Mouse (Mus musculus): ENCODE results near the gene Cd47. TPM values are rescaled to one million over a fixed set of nuclear protein-coding genes. Genes with fewer than 3 reads are reported as not detected.

The Cd47 gene
- polyA plus RNA-seq, 1 experiment from 2014 or later, result 68.4 TPM

DNA sequence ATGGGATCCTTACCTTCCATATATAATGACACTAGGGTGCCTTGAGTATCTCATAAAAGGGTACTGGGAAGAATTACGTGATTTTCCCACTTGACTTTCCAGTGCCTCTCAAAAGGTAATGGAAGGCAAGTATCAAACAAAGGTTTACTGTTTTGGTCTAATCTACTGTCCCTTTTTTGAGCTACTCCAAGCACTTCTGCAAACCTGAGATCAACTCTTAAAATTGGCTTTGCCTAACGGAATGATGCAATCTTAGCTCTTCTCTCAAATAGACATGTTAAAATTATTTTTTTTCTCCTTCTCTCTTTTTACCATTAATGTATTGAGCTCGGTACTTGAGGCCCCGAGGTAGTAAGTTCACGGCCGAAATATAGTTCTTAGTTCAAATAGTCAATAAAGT lies 38.6 kb downstream of the Cd47 start:
- WGBS, result 89% methylated on average over 6 of the region's 6 CpGs
- Histone ChIP-seq H3K27ac (replicated peaks in 1 of 2; ENCODE audit: control insufficient read depth in 1 of 2, insufficient read depth in 1 of 2, low read depth in 2 of 2, low read length in 2 of 2) (no peak overlapping the region), H3K4me3 (ENCODE audit: control insufficient read depth in 1 of 2, insufficient read depth in 1 of 2, low read depth in 1 of 2, low read length in 2 of 2) (no peak overlapping the region), H3K9me3 (ENCODE audit: control insufficient read depth, low read length) (no peaks in the 10 kb centered on the region), H3K9ac (ENCODE audit: low read length) (no peak overlapping the region), H3K4me2 (ENCODE audit: low read length) (no peak overlapping the region), H3K27me3 (ENCODE audit: control insufficient read depth, insufficient read depth, low read length) (no peaks in the 10 kb centered on the region), H3K4me1 (ENCODE audit: control insufficient read depth in 2 of 2, insufficient read depth in 2 of 2, low read length in 2 of 2) (peaks cover 0 to 2% of the 10 kb centered on the region in 2 experiments; a peak in 3 of 4 replicates), H3K36me3 (ENCODE audit: control insufficient read depth, insufficient read depth, low read length) (no peaks in the 10 kb centered on the region)
- ATAC-seq (ENCODE audit: insufficient number of reproducible peaks, insufficient read depth, low FRiP score, low read depth), result no peak

DNA sequence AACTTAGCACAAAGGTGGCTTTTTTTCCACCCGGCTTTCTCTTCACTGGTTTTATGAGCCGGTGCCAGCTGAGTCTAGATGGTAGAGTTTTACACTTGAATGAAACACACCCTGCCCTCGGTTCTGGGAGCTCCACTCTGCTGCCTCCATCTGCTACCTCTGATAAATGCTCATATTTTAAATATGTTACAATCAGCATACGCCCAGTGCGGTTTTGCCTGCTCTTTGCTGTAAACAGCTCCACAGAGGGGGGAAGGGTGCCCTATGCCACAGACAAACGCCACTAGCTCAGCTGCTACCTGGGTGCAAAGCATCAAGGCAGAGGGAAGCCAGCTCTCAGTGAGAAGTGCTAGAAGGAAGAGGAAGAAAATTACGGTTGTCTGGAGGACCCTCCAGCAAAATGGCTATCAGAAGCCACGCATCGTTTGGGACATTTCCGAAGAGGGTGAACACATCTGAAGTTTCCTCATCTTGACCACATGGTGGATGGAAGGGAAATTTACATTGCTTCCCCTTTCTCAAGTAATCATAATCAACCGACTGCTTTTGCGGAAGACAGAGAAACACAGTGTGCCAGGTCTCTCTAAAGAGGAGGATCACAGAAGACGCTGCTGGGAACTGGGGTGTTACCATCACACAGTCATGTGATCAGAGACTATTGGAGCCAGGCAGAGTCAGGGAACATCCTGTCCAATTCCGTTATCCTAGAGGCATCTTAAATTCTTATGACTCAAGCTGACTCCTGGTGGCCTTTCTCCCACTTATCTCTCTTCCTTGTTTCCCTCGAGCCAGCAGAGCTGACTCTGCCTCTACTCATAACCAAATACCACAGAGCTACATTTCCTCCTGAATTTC lies 39.6 kb downstream of the Cd47 start:
- Histone ChIP-seq H3K27ac (replicated peaks in 1 of 2; ENCODE audit: control insufficient read depth in 1 of 2, insufficient read depth in 1 of 2, low read depth in 2 of 2, low read length in 2 of 2) (no peak overlapping the region), H3K4me3 (ENCODE audit: control insufficient read depth in 1 of 2, insufficient read depth in 1 of 2, low read depth in 1 of 2, low read length in 2 of 2) (no peak overlapping the region), H3K27me3 (ENCODE audit: control insufficient read depth, insufficient read depth, low read length) (no peaks in the 10 kb centered on the region), H3K36me3 (ENCODE audit: control insufficient read depth, insufficient read depth, low read length) (no peaks in the 10 kb centered on the region), H3K9ac (ENCODE audit: low read length) (no peak overlapping the region), H3K4me1 (ENCODE audit: control insufficient read depth in 2 of 2, insufficient read depth in 2 of 2, low read length in 2 of 2) (peaks cover 0 to 2% of the 10 kb centered on the region in 2 experiments; a peak in 2 of 4 replicates), H3K9me3 (ENCODE audit: control insufficient read depth, low read length) (no peaks in the 10 kb centered on the region), H3K4me2 (ENCODE audit: low read length) (no peak overlapping the region)
- WGBS, result 58% methylated on average over 15 of the region's 15 CpGs
- ATAC-seq (ENCODE audit: insufficient number of reproducible peaks, insufficient read depth, low FRiP score, low read depth), result no peak

DNA sequence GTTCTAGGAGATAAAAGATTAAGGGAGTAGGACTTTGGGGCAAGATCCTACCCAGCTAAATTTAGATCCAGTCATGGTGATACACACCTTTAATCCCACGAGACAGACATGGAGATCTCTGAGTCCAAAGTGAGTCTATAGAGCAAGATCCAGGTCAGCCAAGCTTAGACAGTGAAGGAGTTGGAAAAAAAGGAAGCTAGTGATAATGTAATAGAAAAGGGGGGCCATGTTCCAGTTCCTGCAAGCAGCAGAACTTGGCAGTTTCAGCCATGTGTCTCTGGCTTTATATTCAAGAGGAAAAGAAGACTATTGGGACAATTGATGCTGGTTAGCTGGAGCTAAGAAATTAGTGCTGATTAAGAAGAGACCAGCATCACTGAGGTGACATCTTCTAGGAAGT lies 43.4 kb downstream of the Cd47 start:
- no peaks in the 10 kb centered on the region for H3K27me3 ChIP-seq (ENCODE audit: control insufficient read depth, insufficient read depth, low read length)
- no peak overlapping the region for H3K9ac ChIP-seq (ENCODE audit: low read length)
- no peak overlapping the region for H3K27ac ChIP-seq (replicated peaks in 1 of 2; ENCODE audit: control insufficient read depth in 1 of 2, insufficient read depth in 1 of 2, low read depth in 2 of 2, low read length in 2 of 2)
- no peak overlapping the region for H3K4me2 ChIP-seq (ENCODE audit: low read length)
- no peaks in the 10 kb centered on the region for H3K9me3 ChIP-seq (ENCODE audit: control insufficient read depth, low read length)
- peaks cover 0 to 2% of the 10 kb centered on the region in 2 experiments; a peak in 3 of 4 replicates for H3K4me1 ChIP-seq (ENCODE audit: control insufficient read depth in 2 of 2, insufficient read depth in 2 of 2, low read length in 2 of 2)
- H3K4me3 ChIP-seq (ENCODE audit: control insufficient read depth in 1 of 2, insufficient read depth in 1 of 2, low read depth in 1 of 2, low read length in 2 of 2), result no peak overlapping the region
- no peaks in the 10 kb centered on the region for H3K36me3 ChIP-seq (ENCODE audit: control insufficient read depth, insufficient read depth, low read length)
- 48% methylated on average over 1 of the region's 1 CpGs for WGBS
- no peak for ATAC-seq (ENCODE audit: insufficient number of reproducible peaks, insufficient read depth, low FRiP score, low read depth)

DNA sequence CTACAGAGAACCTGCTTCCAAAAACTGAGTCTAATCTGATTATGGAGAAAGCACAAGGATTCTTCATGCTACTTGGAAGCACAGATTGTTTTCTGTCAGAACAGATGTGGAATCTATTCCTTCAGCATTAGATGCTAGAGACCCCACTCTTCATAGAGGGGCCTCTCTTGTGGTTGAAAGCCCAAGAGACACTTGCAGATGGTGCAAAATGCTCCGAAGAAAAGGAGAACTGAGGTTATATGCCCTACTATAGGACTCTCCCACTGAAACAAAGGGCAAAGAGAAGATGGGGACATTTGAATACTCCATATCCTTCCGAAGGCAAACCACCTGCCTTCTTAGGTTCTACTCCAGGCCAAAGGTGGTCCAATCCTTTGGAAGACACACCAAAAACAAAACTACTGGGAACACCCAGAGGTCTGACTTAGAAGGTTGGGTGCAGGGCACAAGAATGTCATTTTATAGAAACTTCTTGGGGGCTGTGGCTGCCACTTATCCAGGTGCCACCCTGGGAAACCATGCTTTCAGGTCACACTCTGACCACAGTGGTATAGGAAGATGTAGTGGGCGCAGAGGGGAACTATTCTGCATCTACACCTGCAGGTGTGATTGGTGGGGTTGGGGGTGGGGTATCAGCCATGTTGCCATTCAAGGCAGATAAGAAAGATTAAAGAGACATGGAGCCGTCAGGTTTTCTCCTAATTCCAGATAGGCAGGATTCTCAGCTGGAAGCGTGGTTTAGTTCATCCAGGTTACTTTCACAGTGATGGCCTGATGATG lies 47.1 kb downstream of the Cd47 start:
- no peak overlapping the region for H3K4me3 ChIP-seq (ENCODE audit: control insufficient read depth in 1 of 2, insufficient read depth in 1 of 2, low read depth in 1 of 2, low read length in 2 of 2)
- H3K36me3 ChIP-seq (ENCODE audit: control insufficient read depth, insufficient read depth, low read length), result no peaks in the 10 kb centered on the region
- ATAC-seq (ENCODE audit: insufficient number of reproducible peaks, insufficient read depth, low FRiP score, low read depth), result no peak
- no peak overlapping the region for H3K27ac ChIP-seq (replicated peaks in 1 of 2; ENCODE audit: control insufficient read depth in 1 of 2, insufficient read depth in 1 of 2, low read depth in 2 of 2, low read length in 2 of 2)
- no peaks in the 10 kb centered on the region for H3K27me3 ChIP-seq (ENCODE audit: control insufficient read depth, insufficient read depth, low read length)
- no peak overlapping the region for H3K4me2 ChIP-seq (ENCODE audit: low read length)
- H3K4me1 ChIP-seq (ENCODE audit: control insufficient read depth in 2 of 2, insufficient read depth in 2 of 2, low read length in 2 of 2), result no peaks in the 10 kb centered on the region; a peak in 1 of 4 replicates
- H3K9ac ChIP-seq (ENCODE audit: low read length), result no peak overlapping the region
- 77% methylated on average over 5 of the region's 5 CpGs for WGBS
- H3K9me3 ChIP-seq (ENCODE audit: control insufficient read depth, low read length), result no peaks in the 10 kb centered on the region

DNA sequence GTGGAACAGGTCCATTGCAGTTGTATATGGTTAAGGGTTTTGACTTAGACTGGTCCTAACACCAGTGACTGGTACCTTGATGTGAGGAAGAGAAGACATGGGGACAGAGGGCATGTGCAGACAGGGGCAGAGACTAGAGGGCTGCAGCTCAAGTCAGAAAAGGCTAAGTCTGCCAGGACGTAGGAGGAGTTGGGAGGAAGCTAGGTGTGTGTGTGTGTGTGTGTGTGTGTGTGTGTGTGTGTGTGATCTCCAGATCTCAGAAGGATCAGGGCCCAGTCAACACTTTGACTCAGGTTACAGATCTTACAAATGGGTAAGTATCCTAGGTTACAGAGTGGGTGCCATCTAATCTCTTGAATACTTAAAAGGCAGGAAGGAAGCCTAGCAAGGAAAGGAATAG lies 48.3 kb downstream of the Cd47 start:
- WGBS, result 75% methylated on average over 1 of the region's 1 CpGs
- Histone ChIP-seq H3K9ac (ENCODE audit: low read length) (no peak overlapping the region), H3K4me3 (ENCODE audit: control insufficient read depth in 1 of 2, insufficient read depth in 1 of 2, low read depth in 1 of 2, low read length in 2 of 2) (no peak overlapping the region), H3K4me1 (ENCODE audit: control insufficient read depth in 2 of 2, insufficient read depth in 2 of 2, low read length in 2 of 2) (no peaks in the 10 kb centered on the region; a peak in 1 of 4 replicates), H3K27me3 (ENCODE audit: control insufficient read depth, insufficient read depth, low read length) (no peaks in the 10 kb centered on the region), H3K4me2 (ENCODE audit: low read length) (no peak overlapping the region), H3K27ac (replicated peaks in 1 of 2; ENCODE audit: control insufficient read depth in 1 of 2, insufficient read depth in 1 of 2, low read depth in 2 of 2, low read length in 2 of 2) (no peak overlapping the region), H3K9me3 (ENCODE audit: control insufficient read depth, low read length) (no peaks in the 10 kb centered on the region), H3K36me3 (ENCODE audit: control insufficient read depth, insufficient read depth, low read length) (no peaks in the 10 kb centered on the region)
- no peak for ATAC-seq (ENCODE audit: insufficient number of reproducible peaks, insufficient read depth, low FRiP score, low read depth)

DNA sequence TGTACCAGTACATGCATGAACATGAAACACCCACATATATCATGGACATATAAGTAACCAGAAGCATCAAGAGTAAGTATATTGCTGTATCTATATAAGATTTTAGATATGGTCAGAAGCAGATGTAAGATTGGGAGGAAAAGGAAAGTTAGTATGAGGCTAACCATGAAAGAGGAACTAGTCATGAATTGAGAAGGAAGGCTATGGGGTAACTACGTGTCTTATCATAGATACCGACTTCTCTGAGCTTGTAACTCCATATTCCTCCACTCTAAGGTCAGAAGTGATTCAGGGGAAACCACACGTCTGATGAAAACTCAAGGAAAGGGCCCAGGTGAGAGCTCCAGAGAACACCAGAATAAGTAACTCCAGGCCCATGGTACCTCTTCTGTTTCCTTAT lies 52.6 kb downstream of the Cd47 start:
- 90% methylated on average over 3 of the region's 3 CpGs for WGBS
- Histone ChIP-seq H3K27me3 (ENCODE audit: control insufficient read depth, insufficient read depth, low read length) (no peaks in the 10 kb centered on the region), H3K9ac (ENCODE audit: low read length) (no peak overlapping the region), H3K36me3 (ENCODE audit: control insufficient read depth, insufficient read depth, low read length) (no peaks in the 10 kb centered on the region), H3K4me1 (ENCODE audit: control insufficient read depth in 2 of 2, insufficient read depth in 2 of 2, low read length in 2 of 2) (peaks cover 2 to 9% of the 10 kb centered on the region in 2 experiments; a peak in 2 of 4 replicates), H3K9me3 (ENCODE audit: control insufficient read depth, low read length) (no peaks in the 10 kb centered on the region), H3K4me2 (ENCODE audit: low read length) (no peak overlapping the region), H3K27ac (replicated peaks in 1 of 2; ENCODE audit: control insufficient read depth in 1 of 2, insufficient read depth in 1 of 2, low read depth in 2 of 2, low read length in 2 of 2) (no peak overlapping the region), H3K4me3 (ENCODE audit: control insufficient read depth in 1 of 2, insufficient read depth in 1 of 2, low read depth in 1 of 2, low read length in 2 of 2) (no peak overlapping the region)
- no peak for ATAC-seq (ENCODE audit: insufficient number of reproducible peaks, insufficient read depth, low FRiP score, low read depth)

DNA sequence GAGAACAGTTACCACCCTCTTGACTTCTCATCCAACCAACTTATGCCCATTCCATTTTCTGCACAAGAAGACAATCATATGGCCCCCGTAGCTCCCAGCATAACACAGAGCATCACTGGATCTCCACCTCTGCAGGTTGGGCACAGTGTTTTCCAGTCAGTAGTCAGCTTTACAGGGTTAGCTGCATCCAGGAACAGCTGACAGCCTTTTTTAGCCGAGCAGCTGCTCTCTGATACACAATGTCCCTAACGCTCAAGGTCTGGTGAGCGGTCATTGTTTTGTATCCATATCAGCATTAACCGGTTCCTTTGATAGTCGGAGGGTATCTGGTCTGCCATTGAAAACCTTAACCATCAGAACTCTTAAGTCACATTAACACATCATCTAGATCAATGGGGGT lies 53.3 kb downstream of the Cd47 start:
- Histone ChIP-seq H3K4me3 (ENCODE audit: control insufficient read depth in 1 of 2, insufficient read depth in 1 of 2, low read depth in 1 of 2, low read length in 2 of 2) (no peak overlapping the region), H3K9ac (ENCODE audit: low read length) (no peak overlapping the region), H3K27ac (replicated peaks in 1 of 2; ENCODE audit: control insufficient read depth in 1 of 2, insufficient read depth in 1 of 2, low read depth in 2 of 2, low read length in 2 of 2) (no peak overlapping the region), H3K4me2 (ENCODE audit: low read length) (no peak overlapping the region), H3K4me1 (ENCODE audit: control insufficient read depth in 2 of 2, insufficient read depth in 2 of 2, low read length in 2 of 2) (peaks cover 6 to 15% of the 10 kb centered on the region in 2 experiments; a peak in 3 of 4 replicates), H3K9me3 (ENCODE audit: control insufficient read depth, low read length) (no peaks in the 10 kb centered on the region), H3K27me3 (ENCODE audit: control insufficient read depth, insufficient read depth, low read length) (no peaks in the 10 kb centered on the region), H3K36me3 (ENCODE audit: control insufficient read depth, insufficient read depth, low read length) (no peaks in the 10 kb centered on the region)
- no peak for ATAC-seq (ENCODE audit: insufficient number of reproducible peaks, insufficient read depth, low FRiP score, low read depth)
- WGBS, result 64% methylated on average over 6 of the region's 6 CpGs

All from heart, embryonic 14.5 days (tissue).